Mouse (Mus musculus) layer of hippocampus, adult 8-10 months (tissue): ENCODE measurements around the gene Rbm19. TPM values are rescaled to one million over a fixed set of nuclear protein-coding genes. Genes with fewer than 3 reads are reported as not detected.

Source experiments
- DNase-seq, 2 experiments: peaks; one replicate each; pipeline ENCODE4 v3.0.0; 2022; ENCODE audit warnings: low spot score in 2 of 2
- total RNA-seq, 4 experiments: library from RNA; stranded (reverse); gene quantifications; 2 replicates each; pipeline ENCODE4 v1.2.4; 2022

The Rbm19 gene
- total RNA-seq, 4 experiments from 2014 or later: 20.0 to 26.3 (median 21.1) TPM

- peak in 1 of 2 experiments; percentile 48 for DNase-seq
Measured at GRCm38 (mm10) chr5:120134000-120134399, 17.7 kb downstream of the Rbm19 start.

- DNase-seq: no peak
Measured at GRCm38 (mm10) chr5:120135337-120135736, 19.1 kb downstream of the Rbm19 start.

DNA sequence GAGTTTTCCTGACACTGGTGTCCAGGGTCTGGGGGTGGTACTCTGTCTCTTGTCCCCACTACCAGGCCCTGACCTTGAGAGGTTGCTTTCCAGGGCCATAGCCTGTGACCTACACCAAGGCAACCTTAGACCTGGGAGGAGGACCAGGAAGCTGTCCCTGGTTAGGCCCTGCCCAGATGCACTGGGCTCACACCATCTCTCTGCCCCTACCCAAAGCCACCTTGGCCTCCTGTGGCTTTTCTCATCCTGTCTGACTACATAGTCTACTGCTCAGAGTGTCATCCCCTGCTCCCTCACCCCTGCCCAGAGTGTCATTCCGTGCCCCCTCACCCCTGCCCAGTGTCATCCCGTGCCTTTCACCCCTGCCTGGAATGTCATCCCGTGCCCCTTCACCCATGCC lies 19.6 kb downstream of the Rbm19 start:
- no peak for DNase-seq

DNA sequence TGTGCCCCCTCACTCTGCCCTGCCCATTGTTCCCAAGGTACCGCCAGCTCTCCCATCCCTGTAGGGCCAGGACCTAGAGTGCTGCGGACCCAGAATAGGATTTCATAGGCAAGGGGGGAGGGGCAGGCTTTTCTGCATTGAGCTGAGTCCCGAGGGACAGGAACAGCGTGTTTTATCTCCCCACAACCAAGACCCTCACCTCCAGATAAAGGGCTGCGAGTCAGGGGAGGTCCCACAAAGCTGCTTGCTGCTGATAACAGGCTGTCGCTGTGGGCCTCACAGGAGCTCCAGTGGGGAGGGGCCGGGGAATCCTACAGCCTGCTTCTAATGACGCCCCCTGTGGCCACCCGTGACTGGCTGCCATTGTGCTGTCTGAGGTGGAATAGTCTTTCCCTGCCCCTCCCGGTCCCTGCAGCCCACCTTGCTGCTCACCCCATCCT lies 20.0 kb downstream of the Rbm19 start:
- DNase-seq: no peak

GRCm38 (mm10) chr5:120137038-120137437 lies 20.8 kb downstream of the Rbm19 start:
- DNase-seq: no peak

DNA sequence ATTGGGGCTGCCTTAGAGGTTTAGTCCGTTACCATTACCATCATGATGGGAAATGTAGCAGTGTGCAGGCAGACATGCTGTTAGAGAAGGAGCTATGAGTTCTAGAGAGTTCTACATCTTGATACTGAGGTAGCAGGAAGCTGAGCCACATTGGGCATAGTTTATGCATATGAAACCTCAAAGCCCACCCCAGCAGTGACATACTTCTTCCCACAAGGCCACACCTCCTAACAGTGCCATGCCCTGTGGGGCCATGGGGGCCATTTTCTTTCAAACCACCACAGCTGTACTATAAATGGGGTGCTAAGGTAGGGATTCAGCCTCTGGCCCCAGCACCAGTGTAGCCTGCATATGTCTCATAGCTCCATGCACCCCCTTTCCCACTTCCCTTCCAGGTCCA lies 21.6 kb downstream of the Rbm19 start:
- no peak for DNase-seq

DNA sequence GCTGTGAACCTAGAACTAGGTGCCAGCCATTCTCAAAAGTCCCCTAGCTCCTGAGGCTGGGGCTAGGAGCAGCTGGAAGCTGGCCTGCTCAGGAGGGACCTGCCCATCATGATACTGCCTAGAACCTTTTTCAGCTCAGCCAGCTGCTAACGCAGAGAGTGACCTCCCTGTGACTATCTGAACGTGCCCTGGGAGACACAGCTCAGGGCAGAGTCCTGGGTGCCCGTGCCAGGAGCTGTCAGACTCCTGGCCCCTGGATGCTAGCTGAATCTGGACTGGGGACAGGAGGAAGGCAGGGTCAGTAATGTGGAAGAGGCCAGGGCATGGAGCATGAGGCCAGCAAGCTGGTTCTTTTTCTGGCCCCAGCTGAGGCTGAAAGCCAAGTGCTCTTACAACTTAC lies 22.1 kb downstream of the Rbm19 start:
- no peak for DNase-seq

GRCm38 (mm10) chr5:120139224-120139623 lies 23.0 kb downstream of the Rbm19 start:
- no peak for DNase-seq

DNA sequence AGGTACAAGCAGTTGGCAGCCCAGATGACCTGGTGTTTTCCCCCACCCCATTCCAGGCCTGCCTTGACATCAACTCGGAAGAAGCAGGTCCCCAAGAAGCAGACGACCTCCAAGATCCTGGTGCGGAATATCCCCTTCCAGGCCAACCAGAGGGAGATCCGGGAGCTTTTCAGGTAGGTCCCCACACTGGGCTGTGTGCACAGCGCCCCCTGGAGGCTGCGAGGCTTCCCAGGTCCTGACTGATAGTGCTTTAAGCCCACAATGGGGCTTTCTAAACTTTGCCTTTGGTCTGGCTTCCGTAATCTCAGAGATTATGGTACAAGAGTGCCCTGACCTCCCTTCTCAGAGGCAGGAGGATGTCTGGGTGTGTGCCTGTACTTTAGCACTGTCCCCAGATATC lies 27.7 kb downstream of the Rbm19 start:
- DNase-seq: no peak

GRCm38 (mm10) chr5:120145371-120146050 lies 29.2 kb downstream of the Rbm19 start:
- DNase-seq: no peak

DNA sequence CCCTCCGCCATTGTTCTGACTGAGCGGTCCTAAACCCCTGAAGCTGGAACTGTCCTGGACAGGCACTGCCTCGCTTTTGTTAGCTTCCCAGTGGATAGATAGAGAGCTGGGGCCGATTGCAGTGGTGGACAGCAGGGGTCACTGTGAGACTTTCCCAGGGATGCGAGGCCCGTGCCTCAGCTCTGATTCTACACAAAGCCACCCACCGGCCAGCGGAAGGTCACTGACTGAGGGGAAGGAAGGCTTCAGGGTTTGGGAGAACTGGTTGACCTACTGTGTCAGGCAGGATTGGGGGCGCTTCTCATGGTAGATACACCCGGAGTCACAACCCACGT lies 29.8 kb downstream of the Rbm19 start:
- DNase-seq: peak in 1 of 2 experiments; percentile 51

- DNase-seq: no peak
Measured at GRCm38 (mm10) chr5:120146909-120147308, 30.6 kb downstream of the Rbm19 start.

DNA sequence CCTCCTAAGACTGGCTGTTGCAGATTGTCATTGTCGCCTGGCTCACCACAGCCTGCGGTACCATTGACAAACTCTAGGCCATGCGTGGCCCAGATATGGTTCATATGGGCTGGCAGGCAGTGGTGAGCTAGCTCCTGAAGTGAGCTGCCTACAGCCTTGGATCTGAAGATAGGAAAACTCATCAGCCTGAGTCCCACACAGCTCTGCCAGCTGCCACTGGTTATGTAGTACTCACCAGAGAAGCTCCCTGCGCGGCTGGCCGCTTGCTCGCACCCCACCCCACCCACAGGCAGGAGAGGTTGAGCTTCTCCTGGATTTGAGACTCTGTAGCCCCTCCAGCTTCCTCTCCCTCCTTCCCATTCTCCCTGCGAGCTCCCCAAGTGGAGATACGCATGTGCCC lies 32.0 kb downstream of the Rbm19 start:
- no peak for DNase-seq

GRCm38 (mm10) chr5:120151145-120151544 lies 34.9 kb downstream of the Rbm19 start:
- DNase-seq: no peak

DNA sequence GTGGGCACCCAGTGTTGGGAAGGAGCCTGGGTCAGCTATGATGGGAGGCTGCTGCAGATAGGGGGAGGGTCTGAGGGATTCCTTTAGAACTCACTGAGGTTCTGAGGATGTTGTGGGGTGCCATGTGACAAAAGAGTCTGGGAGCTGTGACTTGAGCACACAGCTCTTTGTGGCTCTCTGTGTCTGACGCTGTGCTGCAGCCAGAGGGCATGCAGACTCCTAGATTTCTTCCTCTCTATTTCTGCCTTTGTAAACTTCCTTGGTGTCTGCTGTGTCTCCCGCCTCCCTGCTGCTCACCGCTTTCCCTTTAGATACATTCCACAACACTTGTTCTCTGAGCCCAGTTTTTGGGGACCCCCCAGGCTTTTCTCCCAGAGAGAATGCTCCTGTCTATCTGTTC lies 36.9 kb downstream of the Rbm19 start:
- DNase-seq: no peak

- no peak for DNase-seq
Measured at GRCm38 (mm10) chr5:120155672-120156071, 39.4 kb downstream of the Rbm19 start.

DNA sequence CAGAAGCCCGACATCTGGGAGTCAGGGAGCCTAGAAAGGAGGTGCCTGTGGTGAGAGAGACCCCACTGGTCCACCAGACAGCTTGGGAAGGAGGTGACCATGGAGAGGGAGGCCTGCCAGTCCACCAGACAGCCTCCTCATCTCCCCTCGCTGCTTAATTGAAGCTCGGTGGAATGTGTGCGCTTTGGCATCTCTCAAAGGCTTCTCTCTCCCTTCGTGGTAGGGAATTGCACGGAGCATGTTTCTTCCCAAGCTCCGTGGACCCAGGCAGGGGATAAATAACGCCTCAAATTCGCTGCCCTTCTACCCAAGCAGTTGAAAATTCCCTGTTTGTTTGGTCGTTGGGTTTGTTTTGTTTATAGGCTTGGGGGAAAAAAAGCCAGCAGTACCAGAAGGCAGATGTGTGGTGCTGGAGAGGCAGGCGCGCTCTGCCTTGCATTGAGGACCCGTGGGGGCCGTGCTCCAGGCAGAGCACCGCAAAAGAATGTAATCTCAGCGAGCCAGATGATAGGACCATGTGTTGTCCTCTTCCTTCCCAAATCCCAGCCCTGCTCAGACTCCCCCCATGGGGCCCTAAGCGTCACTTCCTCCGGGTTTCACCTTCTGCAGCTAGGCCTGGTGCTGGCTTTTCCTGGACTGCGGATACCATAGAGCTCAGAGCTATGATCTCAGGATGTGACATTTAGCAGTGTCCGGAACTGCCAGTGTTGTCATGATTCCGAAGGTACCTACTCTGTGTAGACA lies 40.1 kb downstream of the Rbm19 start:
- DNase-seq: peak in 1 of 2 experiments; percentile 24

- no peak for DNase-seq
Measured at GRCm38 (mm10) chr5:120157115-120157514, 40.9 kb downstream of the Rbm19 start.

GRCm38 (mm10) chr5:120158476-120158875 lies 42.2 kb downstream of the Rbm19 start:
- no peak for DNase-seq

DNA sequence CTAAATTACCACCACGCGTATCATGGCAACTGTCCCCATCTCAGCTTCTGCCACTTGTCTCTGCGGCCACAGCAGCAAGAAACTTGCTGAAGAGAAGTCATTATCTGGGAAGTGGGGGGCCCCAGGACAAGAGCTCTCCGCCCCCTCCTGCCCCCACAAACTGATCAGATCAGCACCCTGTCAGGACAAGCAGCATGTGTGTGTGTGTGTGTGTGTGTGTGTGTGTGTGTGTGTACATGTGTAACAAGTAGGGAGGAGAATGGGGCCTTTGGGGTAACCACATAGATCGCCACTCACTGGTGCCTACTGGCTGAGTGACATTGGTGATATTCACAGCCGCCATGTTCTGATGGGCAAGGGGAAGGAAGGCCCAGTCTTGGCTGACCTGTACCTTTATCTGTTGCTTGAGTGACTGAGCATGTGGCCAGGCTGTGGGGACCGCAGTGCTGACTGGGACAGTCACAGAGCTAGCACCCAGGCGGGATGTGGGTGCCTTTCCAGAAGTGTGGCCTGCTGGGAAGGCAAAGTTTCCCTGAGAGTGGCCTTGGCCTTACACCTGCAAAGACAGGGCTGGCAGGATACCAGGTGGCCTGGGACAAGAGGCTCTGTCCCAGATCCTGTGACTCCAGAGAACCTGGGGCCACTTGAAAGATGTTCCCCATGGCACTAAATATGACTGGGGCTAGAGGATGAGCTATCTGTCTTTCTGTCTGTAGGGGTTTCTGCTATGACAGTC lies 44.8 kb downstream of the Rbm19 start:
- DNase-seq: no peak

DNA sequence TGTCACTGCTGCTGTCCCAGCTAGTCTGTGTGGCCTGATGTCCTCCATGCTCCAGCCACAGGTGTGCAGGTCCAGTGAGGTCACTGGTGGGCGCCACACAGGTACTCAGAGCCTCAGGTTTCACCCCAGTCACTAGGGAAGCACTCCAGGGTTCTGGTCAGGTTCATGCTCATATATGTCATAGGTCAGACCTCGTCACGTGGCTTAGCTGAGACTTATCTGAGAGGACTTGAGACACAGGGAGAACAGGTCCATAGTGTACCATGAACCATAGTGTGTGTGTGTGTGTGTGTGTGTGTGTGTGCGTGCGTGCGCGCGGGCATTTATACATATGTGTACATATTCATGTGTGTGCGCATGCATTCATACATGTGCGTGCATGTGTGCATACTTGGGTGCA lies 46.4 kb downstream of the Rbm19 start:
- DNase-seq: no peak

DNA sequence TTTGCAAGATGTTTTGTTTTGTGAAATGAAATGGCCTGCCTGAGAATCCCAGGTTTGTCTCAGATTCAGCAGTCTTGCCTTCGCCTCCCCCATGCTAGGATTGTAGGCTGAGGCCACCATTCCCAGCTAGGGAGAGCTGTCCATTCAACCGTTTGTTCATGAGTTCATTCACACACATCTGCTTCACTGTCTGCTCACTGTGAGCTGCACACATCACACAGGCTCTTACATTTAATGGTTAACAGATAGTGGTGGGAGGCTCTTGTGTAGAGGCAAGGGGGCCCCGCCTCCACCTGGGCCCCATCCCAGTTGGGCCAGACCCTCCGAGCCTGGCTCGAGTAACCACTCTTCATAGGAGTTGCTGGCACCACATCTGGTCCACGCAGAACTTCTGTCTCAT lies 47.2 kb downstream of the Rbm19 start:
- no peak for DNase-seq
